Mouse (Mus musculus): ENCODE results near the gene Golm1. TPM values are rescaled to one million over a fixed set of nuclear protein-coding genes. Genes with fewer than 3 reads are reported as not detected.
A peak's percentile ranks its signal among the peaks of the same experiment; 100 is the strongest.

Golm1 gene
- polyA plus RNA-seq, 1 experiment from 2014 or later = 37.9 TPM

DNA sequence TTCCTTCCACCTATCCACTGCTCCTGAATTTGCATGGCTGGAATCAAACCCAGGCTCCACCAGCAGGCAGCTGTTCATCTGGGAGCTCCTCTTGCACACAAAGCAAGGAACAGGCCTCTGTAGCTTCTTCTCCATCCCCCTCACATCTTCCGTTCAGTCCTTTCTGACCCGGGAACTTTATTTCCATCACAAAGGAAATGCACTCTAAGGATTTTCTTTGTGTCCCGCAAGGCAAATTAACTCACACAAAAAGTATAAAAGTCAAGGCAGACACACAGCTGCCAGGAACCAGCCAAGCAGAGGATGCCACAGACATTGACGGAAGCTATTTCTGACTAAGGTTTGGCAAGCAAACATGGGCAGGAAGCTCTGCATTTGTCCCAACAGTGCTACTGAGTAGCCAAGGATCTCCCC is 18.6 kb downstream of the Golm1 start:
- no peak for ATAC-seq (replicated peaks; ENCODE audit: low FRiP score)
- H3K4me1 ChIP-seq = peaks cover 33% of the 10 kb centered on the region
- H3K9me3 ChIP-seq (replicated peaks) = no peaks in the 10 kb centered on the region
- H3K27ac ChIP-seq = peak overlapping the region; percentile 74
- 0 out of 2 replicates have a peak, but pooled peaks cover 8% of the 10 kb centered on the region for H3K36me3 ChIP-seq
- no peaks in the 10 kb centered on the region for H3K27me3 ChIP-seq
- no peak overlapping the region for H3K4me3 ChIP-seq (replicated peaks)
- H3K9ac ChIP-seq = no peak overlapping the region
- WGBS = 61% methylated on average over 4 of the region's 4 CpGs
- H3K4me2 ChIP-seq = no peak overlapping the region

- peaks cover 34% of the 10 kb centered on the region for H3K4me1 ChIP-seq
- no peaks in the 10 kb centered on the region for H3K9me3 ChIP-seq (replicated peaks)
- H3K4me2 ChIP-seq = no peak overlapping the region
- ATAC-seq (replicated peaks; ENCODE audit: low FRiP score) = no peak
- H3K4me3 ChIP-seq (replicated peaks) = no peak overlapping the region
- H3K27me3 ChIP-seq = no peaks in the 10 kb centered on the region
- H3K27ac ChIP-seq = peak overlapping the region; percentile 74; the same call in 1 of the 2 replicates
- H3K36me3 ChIP-seq = 0 out of 2 replicates have a peak, but pooled peaks cover 5% of the 10 kb centered on the region
- WGBS = 58% methylated on average over 10 of the region's 10 CpGs
- no peak overlapping the region for H3K9ac ChIP-seq
Measured at GRCm38 (mm10) chr13:59656316-59656832, 19.2 kb downstream of the Golm1 start.

DNA sequence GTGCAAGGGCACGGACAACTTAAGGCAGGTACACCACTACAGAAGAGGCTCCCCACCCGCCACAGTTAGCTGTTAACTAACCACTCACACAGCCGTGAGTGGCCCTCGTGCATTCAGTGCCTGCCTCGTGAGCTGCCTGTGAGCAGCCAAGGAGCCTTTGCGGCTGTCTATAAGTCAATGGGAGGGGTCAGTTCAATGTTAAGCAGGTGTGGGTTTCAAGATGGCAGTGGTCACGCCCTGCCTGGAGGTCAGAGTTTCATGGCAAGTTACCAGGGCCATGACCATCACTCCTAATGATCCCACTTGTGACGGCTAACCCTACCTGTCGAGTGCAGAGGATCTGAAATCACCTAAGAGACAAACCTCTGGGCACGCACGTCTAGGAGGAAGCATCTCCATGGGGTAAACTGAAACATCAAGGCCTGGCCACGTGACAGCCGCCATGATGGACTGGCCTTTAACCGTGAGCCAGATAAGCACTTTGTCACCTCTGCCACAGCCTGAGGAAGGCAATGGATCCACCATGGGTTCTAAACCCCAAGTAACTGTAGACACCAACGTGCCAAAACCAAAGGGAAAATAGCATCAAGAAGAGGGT is 19.8 kb downstream of the Golm1 start:
- Histone ChIP-seq H3K4me3 (replicated peaks) (no peak overlapping the region), H3K27me3 (no peaks in the 10 kb centered on the region), H3K27ac (no peak overlapping the region), H3K4me2 (no peak overlapping the region), H3K9ac (no peak overlapping the region), H3K4me1 (peaks cover 40% of the 10 kb centered on the region), H3K36me3 (0 out of 2 replicates have a peak, but pooled peaks cover 5% of the 10 kb centered on the region), H3K9me3 (replicated peaks) (no peaks in the 10 kb centered on the region)
- 94% methylated on average over 15 of the region's 15 CpGs for WGBS
- ATAC-seq (replicated peaks; ENCODE audit: low FRiP score) = no peak

DNA sequence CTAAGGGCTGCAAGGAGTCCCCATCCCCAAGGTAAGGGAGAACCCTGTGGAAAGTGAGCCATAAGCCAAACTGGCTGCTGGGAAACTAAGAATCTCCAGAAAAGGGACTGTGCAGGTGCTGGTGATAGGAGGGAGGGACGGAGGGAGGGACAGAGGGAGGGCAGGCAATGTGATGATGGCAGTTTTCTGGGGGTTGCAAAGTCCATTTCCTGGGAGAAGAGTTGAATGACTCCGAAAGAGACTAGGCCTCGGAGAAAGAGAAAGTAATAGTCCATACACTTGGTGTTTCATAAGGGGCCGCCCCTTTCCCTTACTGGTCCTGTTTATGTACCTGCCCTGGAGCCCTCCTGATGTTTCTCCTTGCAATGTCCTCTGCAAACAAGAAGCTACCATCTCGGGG is 21.1 kb downstream of the Golm1 start:
- 90% methylated on average over 5 of the region's 5 CpGs for WGBS

GRCm38 (mm10) chr13:59653136-59653535 is 22.5 kb downstream of the Golm1 start:
- Histone ChIP-seq H3K4me2 (no peak overlapping the region), H3K9me3 (replicated peaks) (no peaks in the 10 kb centered on the region), H3K4me1 (peaks cover 50% of the 10 kb centered on the region), H3K4me3 (replicated peaks) (no peak overlapping the region), H3K27me3 (no peaks in the 10 kb centered on the region), H3K9ac (no peak overlapping the region), H3K27ac (0 out of 2 replicates have a peak overlapping the region, but pooled peaks have one; percentile 7), H3K36me3 (peaks cover 10% of the 10 kb centered on the region)
- WGBS = 36% methylated on average over 3 of the region's 3 CpGs
- ATAC-seq (replicated peaks; ENCODE audit: low FRiP score) = peak; percentile 61

More for the DNA sequence above, 21.1 kb downstream of the Golm1 start:
- H3K4me3 ChIP-seq (replicated peaks) = no peak overlapping the region
- no peak overlapping the region for H3K9ac ChIP-seq
- H3K4me2 ChIP-seq = no peak overlapping the region
- no peaks in the 10 kb centered on the region for H3K27me3 ChIP-seq
- H3K36me3 ChIP-seq = peaks cover 5% of the 10 kb centered on the region
- H3K4me1 ChIP-seq = peaks cover 50% of the 10 kb centered on the region
- no peaks in the 10 kb centered on the region for H3K9me3 ChIP-seq (replicated peaks)
- H3K27ac ChIP-seq = no peak overlapping the region
- no peak for ATAC-seq (replicated peaks; ENCODE audit: low FRiP score)

GRCm38 (mm10) chr13:59652651-59653050 is 23.0 kb downstream of the Golm1 start:
- no peak overlapping the region for H3K27ac ChIP-seq

DNA sequence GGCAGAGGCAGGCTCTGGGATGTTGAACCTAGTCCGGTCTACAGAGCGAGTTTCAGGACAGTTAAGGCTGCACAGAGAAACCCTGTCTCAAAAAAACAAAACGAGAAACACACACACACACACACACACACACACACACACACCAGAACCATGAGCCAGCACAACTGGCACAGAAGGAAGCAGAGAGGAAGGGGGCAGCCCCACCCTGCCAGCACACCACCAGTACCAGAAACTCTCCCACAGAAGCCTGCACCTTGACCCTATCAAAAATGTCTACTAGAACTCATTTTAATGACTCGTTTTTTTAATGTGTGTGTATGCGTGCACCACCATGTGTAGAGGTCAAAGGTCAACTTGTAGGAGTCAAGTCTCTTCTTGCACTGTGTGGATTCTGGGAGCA is 25.8 kb downstream of the Golm1 start:
- no peaks in the 10 kb centered on the region for H3K9me3 ChIP-seq (replicated peaks)
- ATAC-seq (replicated peaks; ENCODE audit: low FRiP score) = no peak
- peaks cover 11% of the 10 kb centered on the region for H3K36me3 ChIP-seq
- H3K4me2 ChIP-seq = no peak overlapping the region
- no peaks in the 10 kb centered on the region for H3K27me3 ChIP-seq
- WGBS = 68% methylated on average over 5 of the region's 5 CpGs
- H3K4me1 ChIP-seq = peaks cover 61% of the 10 kb centered on the region
- no peak overlapping the region for H3K9ac ChIP-seq
- H3K27ac ChIP-seq = no peak overlapping the region
- no peak overlapping the region for H3K4me3 ChIP-seq (replicated peaks)

More at GRCm38 (mm10) chr13:59652651-59653050, 23.0 kb downstream of the Golm1 start:
- no peak for ATAC-seq (replicated peaks; ENCODE audit: low FRiP score)
- H3K9me3 ChIP-seq (replicated peaks) = no peaks in the 10 kb centered on the region
- peaks cover 50% of the 10 kb centered on the region for H3K4me1 ChIP-seq
- WGBS = 35% methylated on average over 5 of the region's 5 CpGs
- H3K27me3 ChIP-seq = no peaks in the 10 kb centered on the region
- peaks cover 7% of the 10 kb centered on the region for H3K36me3 ChIP-seq
- H3K4me2 ChIP-seq = no peak overlapping the region
- no peak overlapping the region for H3K4me3 ChIP-seq (replicated peaks)
- no peak overlapping the region for H3K9ac ChIP-seq

DNA sequence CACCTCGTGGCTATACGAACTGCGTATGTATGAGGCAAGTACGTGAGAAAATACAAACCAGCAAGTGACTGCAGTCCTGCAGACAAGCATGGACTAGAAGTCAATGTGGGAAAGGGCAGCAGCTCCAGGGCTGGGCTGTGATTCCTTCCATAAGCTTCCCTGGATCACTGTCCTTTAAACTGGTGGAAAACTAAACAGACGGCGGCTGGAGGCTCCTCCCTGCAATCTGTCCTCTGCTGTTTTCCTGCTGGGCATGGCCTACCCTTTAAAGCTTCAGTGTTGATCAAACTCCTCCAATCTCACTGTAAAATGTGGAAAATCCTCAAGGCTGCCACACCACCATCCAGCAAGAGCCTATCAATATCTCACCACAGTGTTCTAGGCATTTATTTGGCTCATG is 27.0 kb downstream of the Golm1 start:
- Histone ChIP-seq H3K27me3 (no peaks in the 10 kb centered on the region), H3K4me2 (no peak overlapping the region), H3K4me3 (replicated peaks) (no peak overlapping the region), H3K4me1 (peaks cover 54% of the 10 kb centered on the region), H3K36me3 (peaks cover 12% of the 10 kb centered on the region), H3K27ac (no peak overlapping the region), H3K9ac (no peak overlapping the region), H3K9me3 (replicated peaks) (no peaks in the 10 kb centered on the region)
- ATAC-seq (replicated peaks; ENCODE audit: low FRiP score) = no peak
- 92% methylated on average over 6 of the region's 6 CpGs for WGBS

DNA sequence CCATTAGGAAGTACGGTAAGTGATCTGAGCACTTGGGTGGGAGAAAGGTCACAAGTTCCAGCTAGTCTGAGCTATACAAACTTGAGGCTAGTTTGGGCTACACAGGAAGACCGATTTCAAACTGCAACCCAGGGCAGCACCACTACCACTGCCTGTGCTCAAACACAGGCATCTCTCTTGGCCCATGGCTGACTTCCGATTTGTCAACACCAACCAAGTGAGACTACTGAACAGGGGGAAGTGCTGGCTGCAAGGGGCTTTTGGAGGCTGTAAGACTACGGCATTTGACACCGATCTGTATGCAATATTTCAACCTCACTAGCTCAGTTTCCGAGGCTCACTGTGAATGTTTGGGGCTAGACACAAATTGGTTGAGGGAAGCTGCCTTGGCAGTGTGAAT is 28.1 kb downstream of the Golm1 start:
- Histone ChIP-seq H3K27ac (peak overlapping the region; percentile 52; the same call in 1 of the 2 replicates), H3K9ac (no peak overlapping the region), H3K4me1 (peaks cover 42% of the 10 kb centered on the region), H3K4me2 (no peak overlapping the region), H3K4me3 (replicated peaks) (no peak overlapping the region), H3K9me3 (replicated peaks) (no peaks in the 10 kb centered on the region), H3K36me3 (peaks cover 16% of the 10 kb centered on the region), H3K27me3 (no peaks in the 10 kb centered on the region)
- ATAC-seq (replicated peaks; ENCODE audit: low FRiP score) = no peak
- 72% methylated on average over 6 of the region's 6 CpGs for WGBS

DNA sequence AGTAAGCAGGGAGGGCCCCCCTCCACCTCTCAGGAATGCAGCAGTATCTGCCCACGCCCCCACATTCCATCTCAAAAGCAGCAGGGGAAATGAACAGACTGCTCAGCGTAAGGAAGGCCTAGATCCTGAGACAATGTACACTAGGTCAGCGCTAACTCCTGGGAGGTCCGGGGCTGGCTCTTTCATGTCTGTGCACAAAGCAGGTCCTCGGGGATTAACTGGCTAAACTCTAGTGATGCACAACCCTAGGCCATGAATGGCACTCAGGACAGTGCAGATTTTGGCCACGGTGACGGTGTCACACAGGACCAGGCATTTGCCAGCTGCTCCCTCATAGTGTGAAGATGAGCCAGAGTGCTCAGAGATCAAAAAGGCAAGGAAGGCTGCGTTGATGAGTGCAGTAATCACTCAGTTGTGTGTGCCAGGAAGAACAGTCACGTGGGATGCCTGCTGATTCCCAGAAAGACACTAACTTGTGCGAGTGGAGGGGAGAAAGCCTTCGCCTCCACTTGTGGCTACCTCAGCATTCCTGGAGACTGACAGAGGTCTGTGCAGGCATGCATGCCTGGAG is 28.9 kb downstream of the Golm1 start:
- ATAC-seq (replicated peaks; ENCODE audit: low FRiP score) = peak; percentile 69
- H3K36me3 ChIP-seq = peaks cover 19% of the 10 kb centered on the region

GRCm38 (mm10) chr13:59645491-59645890 is 30.1 kb downstream of the Golm1 start:
- H3K27ac ChIP-seq = no peak overlapping the region
- no peak overlapping the region for H3K9ac ChIP-seq
- H3K4me3 ChIP-seq (replicated peaks) = no peak overlapping the region
- H3K9me3 ChIP-seq (replicated peaks) = no peaks in the 10 kb centered on the region
- 83% methylated on average over 3 of the region's 3 CpGs for WGBS
- H3K4me2 ChIP-seq = no peak overlapping the region
- H3K36me3 ChIP-seq = peaks cover 22% of the 10 kb centered on the region
- no peak for ATAC-seq (replicated peaks; ENCODE audit: low FRiP score)
- H3K27me3 ChIP-seq = no peaks in the 10 kb centered on the region
- peaks cover 27% of the 10 kb centered on the region for H3K4me1 ChIP-seq

More for the DNA sequence above, 28.9 kb downstream of the Golm1 start:
- Histone ChIP-seq H3K9me3 (replicated peaks) (no peaks in the 10 kb centered on the region), H3K4me2 (no peak overlapping the region), H3K27me3 (no peaks in the 10 kb centered on the region), H3K4me3 (replicated peaks) (no peak overlapping the region), H3K27ac (peak overlapping the region; percentile 52), H3K9ac (no peak overlapping the region), H3K4me1 (peaks cover 38% of the 10 kb centered on the region)
- WGBS = 52% methylated on average over 11 of the region's 11 CpGs

GRCm38 (mm10) chr13:59642818-59643217 is 32.8 kb downstream of the Golm1 start:
- WGBS = 93% methylated on average over 2 of the region's 2 CpGs
- Histone ChIP-seq H3K27ac (no peak overlapping the region), H3K9me3 (replicated peaks) (no peaks in the 10 kb centered on the region), H3K27me3 (no peaks in the 10 kb centered on the region), H3K4me2 (no peak overlapping the region), H3K9ac (no peak overlapping the region), H3K4me3 (replicated peaks) (no peak overlapping the region), H3K4me1 (peaks cover 21% of the 10 kb centered on the region), H3K36me3 (peaks cover 35% of the 10 kb centered on the region)
- no peak for ATAC-seq (replicated peaks; ENCODE audit: low FRiP score)
